Mouse (Mus musculus) megakaryocyte, embryonic 14.5 days (primary cell): ENCODE measurements around the gene Dnajc15.

Source experiments
- FLI1 ChIP-seq: IDR thresholded peaks from 2 replicates; pipeline ENCODE4 v1.6.1; 2012; ENCODE audit warnings: low read length, inconsistent platforms, mixed read lengths
- GATA1 ChIP-seq: IDR thresholded peaks from 3 replicates; pipeline ENCODE4 v1.6.1; 2012; ENCODE audit warnings: mixed read lengths, low read length, inconsistent platforms, borderline replicate concordance

- TF ChIP-seq GATA1 (no peak), FLI1 (no peak)
These were observed 55.1 kb downstream of the Dnajc15 start for GRCm38 (mm10) chr14:77819841-77820240.
